Mouse (Mus musculus) erythroblast, embryonic 14.5 days (primary cell): Measurements from ENCODE around the gene Lgi4. TPM values are rescaled to one million over a fixed set of nuclear protein-coding genes. Genes with fewer than 3 reads are reported as not detected.

Experiments
- H3K27me3 ChIP-seq: 2 replicates; pipeline ENCODE4 v1.6.1; 2012; ENCODE audit warnings: inconsistent platforms; ENCODE audit not compliant: control insufficient read depth
- H3K36me3 ChIP-seq: 2 replicates; pipeline ENCODE4 v1.6.1; 2012; ENCODE audit warnings: mild to moderate bottlenecking, inconsistent platforms; ENCODE audit not compliant: control insufficient read depth
- H3K4me1 ChIP-seq: 2 replicates; pipeline ENCODE4 v1.6.1; 2012; ENCODE audit warnings: inconsistent platforms; ENCODE audit not compliant: control insufficient read depth
- H3K4me3 ChIP-seq: replicated peaks from 2 replicates; pipeline ENCODE3; 2012; ENCODE audit warnings: moderate library complexity, mild to moderate bottlenecking, inconsistent platforms
- H3K9me3 ChIP-seq: 2 replicates; pipeline ENCODE4 v1.6.1; 2012; ENCODE audit warnings: low read length, inconsistent platforms, mixed read lengths; ENCODE audit not compliant: control insufficient read depth
- GATA1 ChIP-seq: IDR thresholded peaks from 2 replicates; pipeline ENCODE4 v1.6.1; 2012; ENCODE audit warnings: low read length, inconsistent platforms, mixed read lengths
- TAL1 ChIP-seq: IDR thresholded peaks from 3 replicates; pipeline ENCODE4 v1.6.1; 2012; ENCODE audit warnings: low read length, inconsistent platforms, mixed read lengths
- polyA plus RNA-seq: library from polyadenylated mRNA; stranded (reverse); fragments of >175 nt; gene quantifications from 2 replicates; pipeline ENCODE4 v1.2.3, GENCODE M21; 2012

Lgi4 gene
- polyA plus RNA-seq, 1 experiment = not detected

- no peaks in the 10 kb centered on the region for H3K36me3 ChIP-seq
- no peaks in the 10 kb centered on the region for H3K27me3 ChIP-seq
- no peak overlapping the region for H3K4me3 ChIP-seq
- no peak for TF ChIP-seq TAL1
- H3K4me1 ChIP-seq = no peaks in the 10 kb centered on the region
- no peaks in the 10 kb centered on the region for H3K9me3 ChIP-seq
These were observed 58.3 kb downstream of the Lgi4 start for GRCm38 (mm10) chr7:31117465-31117864.

- Histone ChIP-seq H3K4me3 (no peak overlapping the region), H3K36me3 (no peaks in the 10 kb centered on the region), H3K27me3 (no peaks in the 10 kb centered on the region), H3K4me1 (no peaks in the 10 kb centered on the region), H3K9me3 (no peaks in the 10 kb centered on the region)
- TF ChIP-seq GATA1 (no peak), TAL1 (no peak)
These were observed 59.3 kb downstream of the Lgi4 start for GRCm38 (mm10) chr7:31118486-31118885.

GRCm38 (mm10) chr7:31119556-31119955 is 60.4 kb downstream of the Lgi4 start:
- Histone ChIP-seq H3K36me3 (no peaks in the 10 kb centered on the region), H3K4me3 (no peak overlapping the region), H3K9me3 (no peaks in the 10 kb centered on the region), H3K27me3 (peaks cover 3% of the 10 kb centered on the region), H3K4me1 (no peaks in the 10 kb centered on the region)
- TF ChIP-seq GATA1 (no peak), TAL1 (no peak)

Other genes with a start within 250 kb of the Lgi4 start
- 0.08 TPM in 1 of 2 replicates, not detected in the other for gene Ffar2, start 235.6 kb upstream of the Lgi4 start, polyA plus RNA-seq
- 0.02 TPM in 1 of 2 replicates, not detected in the other for gene Ffar3, start 203.2 kb upstream of the Lgi4 start, polyA plus RNA-seq
- not detected in 2 replicates for gene Ffar1, start 197.8 kb upstream of the Lgi4 start, polyA plus RNA-seq
- not detected in 2 replicates for gene Cd22, start 179.0 kb upstream of the Lgi4 start, polyA plus RNA-seq
- 0.03 TPM in 1 of 2 replicates, not detected in the other for gene Mag, start 144.5 kb upstream of the Lgi4 start, polyA plus RNA-seq
- gene Hamp2, start 134.7 kb upstream of the Lgi4 start, polyA plus RNA-seq = not detected in 2 replicates
- gene Hamp, start 115.3 kb upstream of the Lgi4 start, polyA plus RNA-seq = not detected in 2 replicates
- 30.7 and 40.4 TPM in 2 replicates for gene Usf2, start 102.5 kb upstream of the Lgi4 start, polyA plus RNA-seq
- 0.06 TPM in 1 of 2 replicates, not detected in the other for gene Lsr, start 85.9 kb upstream of the Lgi4 start, polyA plus RNA-seq
- not detected in 2 replicates for gene Fam187b, start 85.6 kb upstream of the Lgi4 start, polyA plus RNA-seq
- 1.2 and 1.7 TPM in 2 replicates for gene Fxyd5, start 16.9 kb upstream of the Lgi4 start, polyA plus RNA-seq
- gene Fxyd7, start 7.9 kb upstream of the Lgi4 start, polyA plus RNA-seq = not detected in 2 replicates
- 0.28 and 1.7 TPM in 2 replicates for gene Fxyd1, start 2.1 kb upstream of the Lgi4 start, polyA plus RNA-seq
- gene Fxyd3, start 17.4 kb downstream of the Lgi4 start, polyA plus RNA-seq = not detected in 2 replicates
- gene Hpn, start 55.9 kb downstream of the Lgi4 start, polyA plus RNA-seq = 0.07 and 0.15 TPM in 2 replicates
- gene Scn1b, start 67.7 kb downstream of the Lgi4 start, polyA plus RNA-seq = 0.07 and 0.08 TPM in 2 replicates
- 0.46 and 0.52 TPM in 2 replicates for gene Gramd1a, start 96.6 kb downstream of the Lgi4 start, polyA plus RNA-seq
- gene Scgb2b2, start 231.2 kb downstream of the Lgi4 start, polyA plus RNA-seq = not detected in 2 replicates
- gene Scgb1b2, start 232.5 kb downstream of the Lgi4 start, polyA plus RNA-seq = not detected in 2 replicates